Mouse (Mus musculus) gastrocnemius, adult 8-10 months (tissue): ENCODE results near the gene Erp29. TPM values are rescaled to one million over a fixed set of nuclear protein-coding genes. Genes with fewer than 3 reads are reported as not detected.

ENCODE experiments used
- DNase-seq, 2 experiments: peaks; one replicate each; pipeline ENCODE4 v3.0.0; 2022; ENCODE audit warnings: low spot score in 2 of 2
- total RNA-seq, 4 experiments: library from RNA; stranded (reverse); gene quantifications; 2 replicates each; pipeline ENCODE4 v1.2.4; 2022

The Erp29 gene
- total RNA-seq, 4 experiments from 2014 or later, result 30.5 to 34.9 (median 31.1) TPM

GRCm38 (mm10) chr5:121449976-121450375 lies 2.3 kb downstream of the Erp29 start:
- no peak for DNase-seq

DNA sequence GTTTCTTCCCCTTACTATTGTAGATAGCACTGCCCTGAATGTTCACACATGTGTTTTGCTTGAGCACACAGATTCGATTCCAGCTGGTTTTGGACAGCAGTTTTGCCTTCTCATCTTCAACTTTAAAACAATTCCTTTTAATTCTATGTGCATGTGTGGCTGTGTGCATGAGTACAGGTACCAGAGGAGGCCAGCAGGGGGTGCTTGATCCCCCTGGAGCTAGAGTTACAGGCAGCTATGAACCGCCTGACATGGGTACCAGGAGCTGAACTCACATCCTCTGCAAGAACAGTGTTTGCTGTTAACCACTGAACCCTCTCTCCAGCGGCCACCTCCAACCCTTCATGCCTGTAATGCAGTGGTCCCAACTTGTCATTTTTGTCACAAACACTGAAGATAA lies 3.9 kb downstream of the Erp29 start:
- no peak for DNase-seq

- no peak for DNase-seq
Observed at GRCm38 (mm10) chr5:121444870-121445269, 7.4 kb downstream of the Erp29 start.

DNA sequence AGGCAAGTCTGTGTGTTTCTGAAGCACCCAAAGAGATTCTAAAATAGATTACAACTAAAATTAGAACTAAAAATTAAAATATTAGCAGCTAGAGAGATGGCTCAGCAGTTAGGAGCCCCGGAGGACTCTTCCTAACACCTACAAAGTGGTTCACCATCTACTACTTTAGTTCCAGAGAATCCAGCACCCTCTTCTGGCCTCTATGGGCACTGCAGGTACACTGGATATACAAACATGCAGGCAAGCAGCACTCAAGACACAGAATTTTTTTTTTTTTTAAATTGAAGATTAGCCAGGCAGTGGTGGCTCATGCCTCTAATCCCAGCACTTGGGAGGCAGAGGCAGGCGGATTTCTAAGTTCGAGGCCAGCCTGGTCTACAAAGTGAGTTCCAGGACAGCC lies 8.8 kb downstream of the Erp29 start:
- DNase-seq, result no peak

- no peak for DNase-seq
Observed at GRCm38 (mm10) chr5:121438756-121439155, 13.6 kb downstream of the Erp29 start.

DNA sequence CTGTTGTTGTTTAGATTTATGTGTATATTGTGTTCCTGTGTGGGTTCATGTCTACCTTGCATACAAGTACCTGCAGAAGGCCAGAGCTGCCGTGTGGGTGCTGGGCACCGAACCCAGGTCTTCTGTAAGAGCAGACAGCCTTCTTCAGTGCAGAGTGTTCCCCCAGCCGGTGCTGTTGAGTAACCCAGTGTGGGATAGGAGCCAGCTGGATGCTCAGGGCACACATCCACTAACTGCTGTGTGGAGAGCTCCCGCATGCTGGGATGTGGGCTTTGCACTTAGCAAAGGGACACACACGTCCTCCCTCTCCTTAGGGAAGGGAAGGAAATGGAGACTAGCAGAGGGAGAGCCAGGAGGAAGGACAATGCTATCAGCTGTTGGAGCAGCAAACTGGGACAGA lies 14.2 kb downstream of the Erp29 start:
- DNase-seq, result no peak

GRCm38 (mm10) chr5:121428954-121429353 lies 23.4 kb downstream of the Erp29 start:
- DNase-seq, result no peak

GRCm38 (mm10) chr5:121423297-121423696 lies 29.0 kb downstream of the Erp29 start:
- DNase-seq, result no peak

DNA sequence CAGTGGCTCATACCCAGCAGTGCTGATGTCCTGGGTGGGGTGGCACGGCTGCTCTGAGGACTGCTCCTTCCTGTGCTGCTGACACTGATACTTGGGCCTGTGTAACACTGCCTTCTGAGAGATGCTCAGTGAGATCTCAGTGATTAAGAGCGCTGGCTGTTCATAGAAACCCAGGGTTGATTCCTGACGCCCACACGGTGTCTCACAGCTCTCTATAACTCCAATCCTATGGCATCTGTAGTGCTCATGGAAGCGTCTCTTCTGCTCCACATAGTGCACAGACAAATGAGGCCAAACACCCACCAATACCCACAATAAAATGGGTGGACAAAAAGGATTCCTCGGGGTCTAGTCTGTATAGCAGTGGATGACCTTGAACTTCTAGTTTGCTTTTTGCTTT lies 29.5 kb downstream of the Erp29 start:
- DNase-seq, result no peak

DNA sequence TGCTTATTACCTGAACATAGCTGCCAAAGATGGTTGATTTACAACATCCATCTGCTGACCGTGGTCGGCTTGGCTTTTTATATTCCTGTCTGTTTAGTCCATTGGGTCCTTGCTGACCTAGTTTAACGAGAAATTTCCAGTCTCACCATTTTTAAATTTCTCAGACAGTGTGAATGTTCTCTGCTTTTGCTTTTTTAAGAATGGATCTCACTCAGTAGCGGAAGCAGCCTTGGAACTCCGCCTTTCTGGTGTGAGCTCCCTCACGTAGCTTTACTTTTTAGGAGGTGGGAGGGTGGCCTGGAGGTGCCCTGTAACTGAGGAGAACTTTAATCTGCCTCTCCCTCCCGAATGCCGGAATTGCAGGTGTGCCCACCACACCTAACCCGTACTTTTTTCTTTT lies 31.6 kb downstream of the Erp29 start:
- no peak for DNase-seq

DNA sequence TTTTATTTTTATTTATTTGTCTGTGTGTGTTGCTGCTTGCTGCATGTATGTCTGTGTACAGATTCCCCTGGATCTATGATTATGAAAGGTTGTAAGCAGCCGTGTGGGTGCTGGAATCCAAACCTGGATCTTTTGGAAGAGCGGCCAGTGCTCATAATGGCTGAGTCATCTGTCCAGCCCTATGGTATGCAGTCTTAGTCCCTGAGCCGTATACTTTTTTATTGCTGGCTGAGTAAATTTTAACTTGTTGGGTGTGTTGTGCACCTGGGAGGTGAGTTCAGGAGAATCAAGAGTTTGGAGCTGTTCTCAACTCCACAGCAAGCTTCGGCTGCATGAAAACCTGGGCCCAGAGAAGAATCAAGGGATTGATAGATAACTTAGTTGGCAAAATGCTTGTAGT lies 41.3 kb downstream of the Erp29 start:
- no peak for DNase-seq

GRCm38 (mm10) chr5:121407856-121408255 lies 44.5 kb downstream of the Erp29 start:
- no peak for DNase-seq

GRCm38 (mm10) chr5:121400849-121401248 lies 51.5 kb downstream of the Erp29 start:
- no peak for DNase-seq

GRCm38 (mm10) chr5:121400064-121400463 lies 52.2 kb downstream of the Erp29 start:
- DNase-seq, result no peak

- no peak for DNase-seq
Observed at GRCm38 (mm10) chr5:121399540-121399939, 52.8 kb downstream of the Erp29 start.

DNA sequence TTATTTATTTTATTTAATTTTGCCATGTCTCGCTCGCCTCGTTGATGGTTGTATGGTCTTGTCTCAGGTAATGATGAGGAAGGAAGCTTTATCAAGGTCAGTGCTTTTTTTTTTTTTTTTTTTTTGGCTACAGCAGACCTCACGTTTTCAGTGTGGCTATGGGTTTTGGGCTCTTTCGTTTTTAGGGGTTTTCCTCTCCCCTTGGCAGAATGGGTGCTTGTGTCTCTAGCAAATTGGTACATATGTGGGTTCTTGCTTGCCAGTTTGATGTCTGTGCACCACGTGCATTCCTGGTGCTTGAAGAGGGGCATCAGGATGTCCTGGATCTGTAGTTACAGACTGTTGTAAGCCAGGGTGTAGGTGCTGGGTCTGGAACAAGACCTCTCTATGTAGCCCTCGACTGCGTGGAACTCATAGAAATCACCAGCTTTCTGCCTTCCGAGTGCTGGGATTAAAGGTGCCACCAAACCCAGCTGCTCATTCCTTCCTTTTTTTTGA lies 53.3 kb downstream of the Erp29 start:
- no peak for DNase-seq

- DNase-seq, result no peak
Observed at GRCm38 (mm10) chr5:121398146-121398964, 54.0 kb downstream of the Erp29 start.

- DNase-seq, result peak; percentile 86 to 94
Observed at GRCm38 (mm10) chr5:121397187-121398145, 54.8 kb downstream of the Erp29 start, which contains the start of gene Naa25. Naa25 (plus strand) TSS chr5:121397936.

- no peak for DNase-seq
Observed at GRCm38 (mm10) chr5:121395621-121396020, 56.7 kb downstream of the Erp29 start.

DNA sequence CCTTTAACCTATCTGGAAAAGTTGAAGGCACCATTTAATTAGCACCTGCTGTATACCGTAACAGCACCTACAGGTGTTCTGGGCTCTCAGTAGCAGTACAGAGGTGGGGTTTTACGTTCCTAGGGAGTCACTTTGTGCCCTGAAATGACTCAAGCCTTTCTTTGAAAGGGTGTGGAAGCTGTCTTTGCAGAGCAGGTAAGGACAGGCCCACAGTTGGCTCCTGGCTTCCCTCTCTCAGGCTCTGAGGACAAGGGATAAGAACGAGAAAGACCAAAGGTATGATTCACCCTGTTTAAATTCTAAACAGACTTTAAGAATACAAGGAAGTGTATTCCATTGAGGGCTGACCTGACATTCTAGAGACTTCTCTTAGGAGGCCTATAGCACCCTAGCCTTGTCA lies 58.9 kb downstream of the Erp29 start:
- DNase-seq, result no peak

GRCm38 (mm10) chr5:121392667-121393380 lies 59.5 kb downstream of the Erp29 start:
- no peak for DNase-seq
